Mouse (Mus musculus) liver, adult 2 months (tissue): ENCODE data around the gene Sarm1.
A peak's percentile ranks its signal among the peaks of the same experiment; 100 is the strongest.

ENCODE experiments used
- CTCF ChIP-seq: fragments of 200-500 bp; IDR thresholded peaks from 2 replicates; pipeline ENCODE4 v1.5.1; 2011; ENCODE audit warnings: low read depth, low read length, control low read depth
- POLR2A ChIP-seq: fragments of 200-500 bp; IDR thresholded peaks from 2 replicates; pipeline ENCODE4 v1.6.1; 2011; ENCODE audit warnings: low read length, control low read depth; ENCODE audit not compliant: insufficient read depth; ENCODE audit errors: extremely low read depth

DNA sequence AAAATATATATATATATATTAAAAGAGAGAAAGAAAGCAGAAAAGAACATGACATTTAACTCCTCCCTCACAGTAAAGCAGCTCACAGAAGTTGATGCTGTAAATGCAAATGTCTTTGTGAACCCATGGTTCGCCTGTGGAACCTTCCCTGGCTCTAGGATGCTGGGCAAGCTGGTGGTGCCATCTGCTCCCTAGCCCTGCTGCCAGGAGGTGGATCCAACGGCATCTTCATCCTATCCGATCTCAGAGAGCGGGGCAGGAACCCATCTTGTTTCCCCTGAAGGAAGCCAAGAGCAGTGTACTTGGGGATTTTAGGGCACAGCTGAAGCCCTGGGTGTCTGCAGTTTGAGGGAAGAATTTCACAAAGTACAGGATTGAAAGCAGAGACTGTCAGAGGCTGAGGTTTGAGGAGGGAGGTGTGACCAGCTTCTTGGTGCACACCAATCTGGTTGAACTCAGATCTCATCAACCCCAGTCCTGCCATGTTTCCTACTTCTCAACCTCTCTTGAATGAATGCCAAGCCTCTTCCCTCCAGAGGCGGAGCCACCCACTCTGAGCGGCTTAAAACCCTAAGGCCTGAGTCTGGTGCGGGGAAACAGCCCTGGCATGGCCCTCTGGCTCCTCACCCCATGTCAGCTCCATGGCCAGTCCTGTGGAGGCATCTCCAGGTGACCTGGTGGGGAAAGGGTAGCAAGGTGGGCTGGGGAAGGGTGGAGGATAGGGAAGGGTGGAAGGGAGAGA is 5.5 kb upstream of the Sarm1 start, which contains the start of gene Sebox:
- TF ChIP-seq CTCF (no peak), POLR2A (0 out of 2 replicates have a peak, but pooled peaks have one; percentile 27)
